Mouse (Mus musculus): ENCODE measurements around the gene Igfbp2.
A peak's percentile ranks its signal among the peaks of the same experiment; 100 is the strongest.

GRCm38 (mm10) chr1:72871697-72872411, 47.6 kb downstream of the Igfbp2 start:
- TF ChIP-seq POLR2A (IDR thresholded peaks at IDR 0.05; ENCODE audit: borderline replicate concordance, extremely low read depth, low read depth, low read length), result 0 out of 2 replicates have a peak, but pooled peaks have one; percentile 18
- no peak for TF ChIP-seq CTCF (IDR thresholded peaks at IDR 0.05; ENCODE audit: insufficient read depth, low read length)

Measured in lung, adult 2 months (tissue).